Mouse (Mus musculus) kidney, postnatal 0 days (tissue): ENCODE results near the gene Acsl1. TPM values are rescaled to one million over a fixed set of nuclear protein-coding genes. Genes with fewer than 3 reads are reported as not detected.

ENCODE experiments used
- ATAC-seq: fragments of 200-750 bp; cut with Nextera tagmentation; replicated peaks from 2 replicates; pipeline ENCODE4 v1.8.0; 2017; ENCODE audit warnings: low read depth, moderate number of reproducible peaks, moderate TSS enrichment, moderate library complexity; ENCODE audit not compliant: low FRiP score
- DNase-seq: peaks from one replicate; pipeline ENCODE4 v3.0.0-alpha.2; 2016; ENCODE audit warnings: low spot score
- H3K27ac ChIP-seq: fragments of 300-500 bp; sonication (generic); 2 replicates; pipeline ENCODE4 v1.5.1; 2014; ENCODE audit warnings: mild to moderate bottlenecking
- H3K27me3 ChIP-seq: fragments of 300-500 bp; sonication (generic); 2 replicates; pipeline ENCODE4 v1.6.1; 2014; ENCODE audit warnings: low read length, mixed read lengths; ENCODE audit not compliant: insufficient read depth
- H3K36me3 ChIP-seq: fragments of 300-500 bp; sonication (generic); 2 replicates; pipeline ENCODE4 v1.6.1; 2014; ENCODE audit warnings: low read length, mixed read lengths; ENCODE audit not compliant: insufficient read depth
- H3K4me1 ChIP-seq: fragments of 300-500 bp; sonication (generic); replicated peaks from 2 replicates; pipeline ENCODE4 v1.6.1; 2014; ENCODE audit warnings: antibody characterized with exemption, low read length, mixed read lengths; ENCODE audit not compliant: insufficient read depth
- H3K4me2 ChIP-seq: fragments of 300-500 bp; sonication (generic); 2 replicates; pipeline ENCODE4 v1.6.1; 2014; ENCODE audit warnings: mild to moderate bottlenecking, low read length, moderate library complexity, mixed read lengths
- H3K4me3 ChIP-seq: fragments of 300-500 bp; sonication (generic); replicated peaks from 2 replicates; pipeline ENCODE4 v1.5.1; 2014; ENCODE audit warnings: low read depth, low read length
- H3K9ac ChIP-seq: fragments of 300-500 bp; sonication (generic); 2 replicates; pipeline ENCODE4 v1.6.1; 2014; ENCODE audit warnings: low read depth, low read length
- H3K9me3 ChIP-seq: fragments of 300-500 bp; sonication (generic); replicated peaks from 2 replicates; pipeline ENCODE4 v1.6.1; 2016; ENCODE audit warnings: low read length, inconsistent platforms, mixed read lengths
- CTCF ChIP-seq: IDR thresholded peaks from 2 replicates; pipeline ENCODE4 v1.5.1; 2016; ENCODE audit warnings: antibody characterized with exemption, low read depth, mild to moderate bottlenecking, moderate library complexity
- WGBS: fragments of 180-500 bp; shearing (Covaris S2); extraction: QIAGEN DNeasy Blood & Tissue Kit; methylation state at CpG from one replicate; pipeline ENCODE4 v1.1.7; 2014; 5-methylcytosine and 5-hydroxymethylcytosine counted together
- polyA plus RNA-seq: library from polyadenylated mRNA; unstranded; fragments of >200 nt; fragmentation: Nextera tagmentation; extraction: Ambion mirVana; gene quantifications from 2 replicates; pipeline ENCODE4 v1.2.1, GENCODE M21; 2015

Gene Acsl1
- polyA plus RNA-seq, 1 experiment from 2014 or later: 47.0 TPM

DNA sequence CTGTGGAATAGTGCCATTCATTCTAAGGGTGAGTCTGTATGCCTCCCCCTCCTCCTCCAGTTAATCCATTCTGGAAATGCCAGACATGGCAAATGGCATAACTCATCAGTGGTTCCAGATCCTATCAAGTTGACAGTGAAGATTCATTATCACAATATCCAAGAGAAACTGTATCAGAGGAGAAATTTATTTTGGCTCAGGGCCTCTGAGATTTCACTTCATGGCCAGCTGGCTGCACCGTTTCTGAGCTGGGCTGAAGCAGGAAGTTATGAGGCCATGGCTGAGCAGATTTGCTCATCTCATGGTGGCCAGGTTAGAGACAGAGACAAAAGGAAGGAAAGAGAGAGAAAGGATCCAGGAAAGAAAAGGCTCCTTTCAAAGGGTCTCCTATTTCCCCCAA lies 37.2 kb upstream of the Acsl1 start:
- H3K4me1 ChIP-seq: no peaks in the 10 kb centered on the region
- H3K27me3 ChIP-seq: no peaks in the 10 kb centered on the region
- no peaks in the 10 kb centered on the region for H3K36me3 ChIP-seq
- TF ChIP-seq CTCF: no peak
- no peak overlapping the region for H3K9ac ChIP-seq
- ATAC-seq (no peak), DNase-seq (no peak)
- no peak overlapping the region for H3K4me2 ChIP-seq
- no peak overlapping the region for H3K27ac ChIP-seq
- H3K9me3 ChIP-seq: no peaks in the 10 kb centered on the region
- H3K4me3 ChIP-seq: no peak overlapping the region
- WGBS: 28% methylated on average over 1 of the region's 1 CpGs

DNA sequence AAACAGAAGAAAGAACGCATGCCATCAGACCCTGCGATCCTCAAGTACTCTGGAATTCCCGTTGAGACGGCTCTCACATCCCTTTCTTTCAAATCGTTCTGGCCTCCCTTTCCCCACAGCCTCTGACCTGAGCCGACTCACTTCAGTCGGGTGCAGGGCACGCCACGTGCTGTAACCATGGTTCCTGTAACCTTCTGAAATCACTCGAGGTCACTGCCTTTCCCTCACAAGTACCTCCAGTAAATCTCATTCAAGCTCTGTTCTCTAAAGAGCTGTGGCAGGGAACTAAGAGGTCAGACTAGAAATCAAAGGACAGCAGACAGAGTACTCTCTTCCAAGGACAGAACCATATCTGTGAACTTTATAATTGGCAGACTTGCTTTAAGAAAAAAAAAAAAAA lies 32.3 kb upstream of the Acsl1 start:
- ATAC-seq (no peak), DNase-seq (no peak)
- TF ChIP-seq CTCF: no peak
- Histone ChIP-seq H3K4me2 (no peak overlapping the region), H3K4me3 (no peak overlapping the region), H3K4me1 (no peaks in the 10 kb centered on the region), H3K9ac (no peak overlapping the region), H3K27ac (no peak overlapping the region), H3K36me3 (no peaks in the 10 kb centered on the region), H3K9me3 (no peaks in the 10 kb centered on the region), H3K27me3 (no peaks in the 10 kb centered on the region)
- WGBS: 60% methylated on average over 10 of the region's 10 CpGs

DNA sequence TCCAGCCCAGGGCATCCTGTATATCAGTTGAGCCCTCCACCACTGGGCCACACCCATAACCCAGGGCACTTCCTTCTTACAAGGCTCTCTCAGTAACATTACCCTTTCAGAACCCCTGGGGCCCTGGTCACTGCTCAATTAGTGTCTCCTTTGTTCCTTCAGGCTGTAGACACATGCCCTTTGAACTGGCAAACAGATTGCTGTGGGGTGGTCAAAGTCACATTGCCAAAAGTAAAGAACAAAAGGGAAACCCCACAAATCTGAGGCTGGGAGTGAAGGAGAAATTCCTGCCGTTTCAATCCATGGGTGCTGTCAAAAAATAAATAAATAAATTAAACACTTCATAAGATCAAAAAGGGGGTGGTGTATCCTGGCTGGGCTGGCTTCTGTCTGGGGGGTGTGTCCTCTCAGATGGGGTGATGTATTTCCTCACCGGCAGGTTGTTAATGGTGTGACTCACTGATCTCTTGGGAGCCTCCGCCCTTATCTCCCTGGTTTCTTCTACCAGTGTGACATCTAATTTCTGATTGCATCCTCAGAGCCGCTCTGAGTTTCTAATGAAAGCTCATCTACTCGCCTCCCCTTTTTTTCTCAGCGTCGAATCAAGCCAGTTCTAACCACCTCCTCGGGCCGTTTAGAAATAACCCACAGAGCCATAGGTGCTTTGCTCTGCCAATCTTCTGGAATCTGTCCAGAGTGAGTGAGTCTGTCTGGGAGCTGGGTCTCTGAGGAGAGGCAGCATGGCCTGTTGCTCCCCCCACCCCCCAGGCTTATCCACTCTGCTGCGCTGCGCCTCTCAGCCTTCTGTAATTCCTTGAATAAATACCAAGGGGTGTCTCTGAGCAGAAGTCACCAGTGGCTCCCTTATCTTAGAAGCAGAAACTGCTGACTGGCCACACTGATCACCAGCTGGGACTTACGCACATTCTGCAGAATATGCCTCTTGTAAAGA lies 24.6 kb upstream of the Acsl1 start:
- Histone ChIP-seq H3K9me3 (no peaks in the 10 kb centered on the region), H3K27me3 (no peaks in the 10 kb centered on the region), H3K9ac (no peak overlapping the region), H3K27ac (peak overlapping the region; percentile 25), H3K4me1 (no peaks in the 10 kb centered on the region), H3K4me3 (no peak overlapping the region), H3K4me2 (no peak overlapping the region), H3K36me3 (no peaks in the 10 kb centered on the region)
- 26% methylated on average over 12 of the region's 12 CpGs for WGBS
- ATAC-seq: peak; percentile 30; the same call in 1 of the 2 replicates
- TF ChIP-seq CTCF: no peak
- DNase-seq: no peak

DNA sequence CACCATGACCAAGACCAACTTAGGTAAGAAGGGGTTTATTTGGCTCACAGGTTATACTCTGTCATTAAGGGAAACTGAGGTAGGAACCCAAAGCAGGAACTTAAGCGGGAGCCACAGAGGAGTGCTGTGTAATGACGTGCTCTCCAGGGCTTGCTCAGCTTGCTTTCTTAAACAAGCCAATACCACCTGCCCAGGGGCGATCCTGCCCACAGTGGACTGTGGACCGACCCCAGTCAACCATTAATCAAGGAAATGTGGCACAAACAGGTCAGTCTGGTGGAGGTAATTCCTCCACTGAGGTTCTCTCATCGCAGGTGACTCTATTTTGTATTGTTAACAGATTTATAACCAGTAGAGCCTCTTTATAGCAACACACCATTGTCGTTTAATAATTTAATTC lies 23.5 kb upstream of the Acsl1 start:
- DNase-seq: no peak
- TF ChIP-seq CTCF: no peak
- no peak overlapping the region for H3K9ac ChIP-seq
- no peak overlapping the region for H3K4me3 ChIP-seq
- no peak overlapping the region for H3K4me2 ChIP-seq
- peak; percentile 89 for ATAC-seq
- 60% methylated on average over 6 of the region's 6 CpGs for WGBS
- no peaks in the 10 kb centered on the region for H3K9me3 ChIP-seq
- no peaks in the 10 kb centered on the region for H3K4me1 ChIP-seq
- H3K27ac ChIP-seq: peak overlapping the region; percentile 69
- H3K36me3 ChIP-seq: no peaks in the 10 kb centered on the region
- H3K27me3 ChIP-seq: no peaks in the 10 kb centered on the region

DNA sequence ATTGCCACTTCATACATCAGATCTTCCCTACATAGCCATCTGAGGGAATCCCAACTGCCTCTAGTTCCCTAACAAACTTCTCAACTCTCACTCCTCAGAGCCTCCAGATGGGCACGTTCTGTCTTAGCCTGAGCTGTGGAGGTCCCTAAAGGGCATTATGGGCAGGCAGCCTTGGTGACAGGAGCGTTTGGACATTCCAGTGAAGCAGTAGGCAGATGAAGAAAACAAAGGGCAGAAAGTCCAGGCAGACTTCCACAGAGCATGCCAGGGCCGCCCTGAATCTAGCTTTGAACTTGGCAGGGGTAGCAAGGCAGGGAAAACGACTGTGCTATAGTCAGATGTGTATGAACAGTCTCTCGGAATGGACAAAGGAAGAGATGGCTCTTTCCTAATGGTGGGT lies 22.2 kb upstream of the Acsl1 start:
- ATAC-seq: no peak
- no peak overlapping the region for H3K9ac ChIP-seq
- 81% methylated on average over 5 of the region's 5 CpGs for WGBS
- H3K4me2 ChIP-seq: no peak overlapping the region
- no peaks in the 10 kb centered on the region; the same call in 1 of the 2 replicates for H3K9me3 ChIP-seq
- H3K4me1 ChIP-seq: no peaks in the 10 kb centered on the region
- H3K27ac ChIP-seq: peak overlapping the region; percentile 69; the same call in 1 of the 2 replicates
- no peak for DNase-seq
- H3K36me3 ChIP-seq: no peaks in the 10 kb centered on the region
- no peak overlapping the region for H3K4me3 ChIP-seq
- no peaks in the 10 kb centered on the region for H3K27me3 ChIP-seq
- TF ChIP-seq CTCF: no peak

DNA sequence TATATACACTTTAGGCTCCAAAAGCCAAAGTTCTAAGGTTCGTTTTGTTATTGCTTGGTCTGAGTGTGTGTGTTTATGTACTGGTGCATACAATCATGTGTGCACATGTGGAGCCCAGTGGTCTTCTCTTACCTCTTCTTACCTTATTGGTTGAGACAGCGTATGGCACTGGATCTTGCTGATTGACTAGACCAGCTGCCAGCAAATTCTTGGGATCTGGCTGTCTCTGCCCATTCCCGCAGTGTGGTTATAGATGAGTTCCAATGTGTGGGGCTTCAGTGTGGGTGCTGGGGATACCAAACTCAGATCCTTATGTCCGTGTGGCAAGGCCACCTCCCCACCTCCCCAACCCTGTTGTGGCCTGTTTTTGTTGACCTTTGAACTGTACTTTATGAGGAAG lies 21.8 kb upstream of the Acsl1 start:
- no peak overlapping the region for H3K27ac ChIP-seq
- no peak for DNase-seq
- ATAC-seq: no peak

More for the DNA sequence above, 21.8 kb upstream of the Acsl1 start:
- 76% methylated on average over 4 of the region's 4 CpGs for WGBS
- Histone ChIP-seq H3K27me3 (no peaks in the 10 kb centered on the region), H3K4me2 (no peak overlapping the region), H3K4me1 (no peaks in the 10 kb centered on the region), H3K9me3 (no peaks in the 10 kb centered on the region; the same call in 1 of the 2 replicates), H3K9ac (no peak overlapping the region), H3K36me3 (no peaks in the 10 kb centered on the region), H3K4me3 (no peak overlapping the region)
- no peak for TF ChIP-seq CTCF
